Mouse (Mus musculus): ENCODE measurements at regions not wholly inside any gene's neighbourhood (a gene's known extent, or its start where the extent isn't known, plus 50 kb on each side); places are given as distances from the start of the nearest gene placed in this dataset.

DNA sequence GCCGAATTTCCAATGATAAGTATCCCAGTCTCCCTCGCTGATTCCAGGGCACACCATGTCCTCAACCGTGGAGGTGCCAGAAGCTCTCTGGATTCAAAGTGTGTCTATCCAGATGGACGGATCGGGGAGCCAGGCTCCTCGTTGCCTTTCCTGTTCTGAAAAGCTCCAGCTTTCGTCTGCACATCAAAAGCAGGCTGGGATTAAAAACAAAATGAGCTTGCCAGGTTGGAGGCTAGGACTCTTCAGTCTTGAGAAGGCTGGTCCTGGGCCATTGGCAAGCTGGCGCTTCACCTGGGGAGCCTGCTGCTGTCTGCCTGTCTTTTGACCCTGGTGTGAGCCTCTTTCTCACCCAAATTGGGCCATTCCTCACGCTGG, 56.9 kb upstream of the Ubl3 start:
- WGBS: 71% methylated on average over 9 of the region's 9 CpGs
- Histone ChIP-seq H3K4me1 (replicated peaks; ENCODE audit: control insufficient read depth, insufficient read depth, low read length) (no peaks in the 10 kb centered on the region), H3K27ac (ENCODE audit: low read depth, low read length) (no peak overlapping the region), H3K9me3 (ENCODE audit: control insufficient read depth, low read length) (no peaks in the 10 kb centered on the region), H3K4me3 (ENCODE audit: low read depth, low read length) (no peak overlapping the region), H3K36me3 (ENCODE audit: control insufficient read depth, insufficient read depth, low read length) (no peaks in the 10 kb centered on the region), H3K27me3 (replicated peaks; ENCODE audit: control insufficient read depth, insufficient read depth, low read length) (no peaks in the 10 kb centered on the region), H3K9ac (ENCODE audit: low read depth, low read length) (no peak overlapping the region), H3K4me2 (no peak overlapping the region)
- no peak for ATAC-seq (replicated peaks; ENCODE audit: low FRiP score)
- no peak for DNase-seq (ENCODE audit: low spot score)

DNA sequence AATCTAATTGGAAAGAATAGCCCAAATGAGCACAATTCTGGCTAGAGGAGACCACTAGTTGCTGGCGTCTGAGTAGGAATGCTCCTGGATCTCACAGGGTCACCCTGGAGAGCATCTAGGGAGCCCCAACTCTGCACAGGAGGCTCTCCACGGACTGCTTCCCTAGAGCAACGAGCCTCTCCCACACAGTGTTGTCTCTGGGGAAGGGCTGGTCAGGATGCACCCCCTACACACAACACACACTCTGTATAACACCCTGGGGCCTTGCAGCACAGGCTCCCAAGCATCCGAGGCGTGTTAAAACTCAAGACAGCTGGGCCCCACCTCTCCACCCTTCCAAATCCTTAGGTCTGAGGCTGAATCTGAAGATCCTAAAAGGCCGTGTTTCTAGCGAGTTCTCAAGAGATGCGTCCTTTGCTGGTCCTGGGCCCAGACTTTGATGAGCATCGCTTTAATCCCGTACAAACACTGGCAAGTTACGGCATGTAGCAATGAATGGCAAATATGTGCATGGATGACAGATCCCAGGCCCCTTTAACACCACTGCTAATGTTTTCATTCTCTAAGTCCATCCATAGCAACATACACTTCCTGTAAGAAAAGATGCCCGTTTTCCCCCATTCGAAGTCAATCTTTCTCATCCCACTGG, 56.4 kb upstream of the Ubl3 start:
- WGBS: 78% methylated on average over 13 of the region's 13 CpGs
- Histone ChIP-seq H3K36me3 (ENCODE audit: control insufficient read depth, insufficient read depth, low read length) (no peaks in the 10 kb centered on the region), H3K4me1 (replicated peaks; ENCODE audit: control insufficient read depth, insufficient read depth, low read length) (no peaks in the 10 kb centered on the region), H3K9ac (ENCODE audit: low read depth, low read length) (no peak overlapping the region), H3K4me3 (ENCODE audit: low read depth, low read length) (no peak overlapping the region), H3K9me3 (ENCODE audit: control insufficient read depth, low read length) (no peaks in the 10 kb centered on the region), H3K4me2 (no peak overlapping the region), H3K27me3 (replicated peaks; ENCODE audit: control insufficient read depth, insufficient read depth, low read length) (no peaks in the 10 kb centered on the region), H3K27ac (ENCODE audit: low read depth, low read length) (no peak overlapping the region)
- DNase-seq (ENCODE audit: low spot score) (no peak), ATAC-seq (replicated peaks; ENCODE audit: low FRiP score) (no peak)

DNA sequence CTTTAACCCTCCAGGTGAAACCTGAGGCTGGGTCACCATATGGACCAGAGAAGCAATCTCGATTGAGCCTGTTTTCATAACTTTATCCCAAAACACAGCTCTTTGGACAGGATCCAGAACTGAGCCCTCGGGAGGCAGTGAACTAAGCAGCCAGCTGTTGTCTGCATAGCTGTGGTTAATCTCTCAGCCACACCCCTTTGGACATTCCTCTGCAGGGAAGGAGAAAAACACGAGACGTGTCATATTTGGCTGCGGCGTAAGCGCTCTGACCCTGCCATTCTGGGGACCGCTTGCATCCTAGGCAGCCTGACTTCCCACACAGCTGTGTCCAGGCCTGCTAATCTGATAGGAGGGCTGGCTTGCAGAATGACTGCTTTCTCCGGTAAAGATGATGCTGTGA, 55.6 kb upstream of the Ubl3 start:
- H3K4me2 ChIP-seq: no peak overlapping the region
- no peaks in the 10 kb centered on the region for H3K4me1 ChIP-seq (replicated peaks; ENCODE audit: control insufficient read depth, insufficient read depth, low read length)
- no peaks in the 10 kb centered on the region for H3K36me3 ChIP-seq (ENCODE audit: control insufficient read depth, insufficient read depth, low read length)
- no peak overlapping the region for H3K4me3 ChIP-seq (ENCODE audit: low read depth, low read length)
- no peaks in the 10 kb centered on the region for H3K9me3 ChIP-seq (ENCODE audit: control insufficient read depth, low read length)
- no peak overlapping the region for H3K9ac ChIP-seq (ENCODE audit: low read depth, low read length)
- no peak overlapping the region for H3K27ac ChIP-seq (ENCODE audit: low read depth, low read length)
- H3K27me3 ChIP-seq (replicated peaks; ENCODE audit: control insufficient read depth, insufficient read depth, low read length): no peaks in the 10 kb centered on the region
- DNase-seq (ENCODE audit: low spot score) (no peak), ATAC-seq (replicated peaks; ENCODE audit: low FRiP score) (no peak)
- WGBS: 57% methylated on average over 9 of the region's 9 CpGs

DNA sequence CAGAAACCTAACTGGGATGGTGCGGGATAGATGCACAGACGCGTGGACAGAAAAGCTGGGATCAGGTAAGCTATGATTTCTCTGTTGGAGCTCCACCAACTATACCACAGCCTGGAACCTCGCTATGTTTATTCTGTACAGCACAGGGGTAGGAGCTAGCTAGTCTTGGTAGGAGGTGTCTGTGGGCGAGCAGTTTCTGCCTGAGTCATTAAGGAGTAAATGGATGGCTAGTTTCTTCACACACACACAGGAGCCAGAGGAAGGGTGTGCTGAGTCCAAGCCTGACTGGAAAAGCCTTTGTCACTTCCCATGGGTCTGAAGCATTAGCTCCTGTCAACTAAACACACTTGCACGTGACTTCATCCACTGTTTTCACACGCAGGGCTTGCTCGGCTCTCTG, 53.1 kb upstream of the Ubl3 start:
- no peaks in the 10 kb centered on the region for H3K4me1 ChIP-seq (replicated peaks; ENCODE audit: control insufficient read depth, insufficient read depth, low read length)
- no peak overlapping the region for H3K4me3 ChIP-seq (ENCODE audit: low read depth, low read length)
- no peak overlapping the region for H3K9ac ChIP-seq (ENCODE audit: low read depth, low read length)
- no peaks in the 10 kb centered on the region for H3K36me3 ChIP-seq (ENCODE audit: control insufficient read depth, insufficient read depth, low read length)
- H3K27ac ChIP-seq (ENCODE audit: low read depth, low read length): no peak overlapping the region
- H3K27me3 ChIP-seq (replicated peaks; ENCODE audit: control insufficient read depth, insufficient read depth, low read length): no peaks in the 10 kb centered on the region
- no peak for DNase-seq (ENCODE audit: low spot score)
- no peaks in the 10 kb centered on the region for H3K9me3 ChIP-seq (ENCODE audit: control insufficient read depth, low read length)
- no peak for ATAC-seq (replicated peaks; ENCODE audit: low FRiP score)
- WGBS: 84% methylated on average over 8 of the region's 8 CpGs
- H3K4me2 ChIP-seq: no peak overlapping the region
